Mouse (Mus musculus): ENCODE results near the gene Sstr4.

GRCm38 (mm10) chr2:148357145-148357544 lies 38.0 kb upstream of the Sstr4 start:
- TF ChIP-seq CTCF (IDR thresholded peaks at IDR 0.05; ENCODE audit: low read depth) (no peak), EP300 (IDR thresholded peaks at IDR 0.05; ENCODE audit: low read depth) (no peak)
